Mouse (Mus musculus) frontal cortex, postnatal 36 days (tissue): ENCODE data around the gene Iqschfp.

Source experiments
- DNase-seq, 2 experiments: peaks; one replicate each; pipeline ENCODE4 v3.0.0; 2022; ENCODE audit warnings: low spot score in 2 of 2

Gene Iqschfp

GRCm38 (mm10) chr3:68518586-68518985, 626.6 kb downstream of the Iqschfp start:
- no peak for DNase-seq

GRCm38 (mm10) chr3:68525361-68525878, 633.4 kb downstream of the Iqschfp start:
- no peak for DNase-seq

GRCm38 (mm10) chr3:68526416-68526815, 634.4 kb downstream of the Iqschfp start:
- no peak for DNase-seq

- no peak for DNase-seq
These were observed 635.1 kb downstream of the Iqschfp start for GRCm38 (mm10) chr3:68527182-68527581.

GRCm38 (mm10) chr3:68531908-68532307, 639.9 kb downstream of the Iqschfp start:
- no peak for DNase-seq

GRCm38 (mm10) chr3:68534571-68535051, 642.6 kb downstream of the Iqschfp start:
- no peak for DNase-seq

GRCm38 (mm10) chr3:68535160-68535728, 643.2 kb downstream of the Iqschfp start:
- DNase-seq, result no peak

- no peak for DNase-seq
These were observed 644.0 kb downstream of the Iqschfp start for GRCm38 (mm10) chr3:68536071-68536470.

- no peak for DNase-seq
These were observed 649.7 kb downstream of the Iqschfp start for GRCm38 (mm10) chr3:68541688-68542087.

GRCm38 (mm10) chr3:68542944-68543501, 651.0 kb downstream of the Iqschfp start:
- DNase-seq, result peak; percentile 70 to 78

GRCm38 (mm10) chr3:68544811-68545210, 652.8 kb downstream of the Iqschfp start:
- no peak for DNase-seq

- DNase-seq, result no peak
These were observed 653.9 kb downstream of the Iqschfp start for GRCm38 (mm10) chr3:68545898-68546297.

GRCm38 (mm10) chr3:68555087-68555662, 663.1 kb downstream of the Iqschfp start:
- DNase-seq, result no peak

GRCm38 (mm10) chr3:68556891-68557290, 664.9 kb downstream of the Iqschfp start:
- DNase-seq, result no peak

GRCm38 (mm10) chr3:68558744-68559143, 666.7 kb downstream of the Iqschfp start:
- no peak for DNase-seq

- no peak for DNase-seq
These were observed 668.0 kb downstream of the Iqschfp start for GRCm38 (mm10) chr3:68560057-68560456.

- DNase-seq, result no peak
These were observed 670.8 kb downstream of the Iqschfp start for GRCm38 (mm10) chr3:68562838-68563237.

- DNase-seq, result peak in 1 of 2 experiments; percentile 64
These were observed 671.9 kb downstream of the Iqschfp start for GRCm38 (mm10) chr3:68563922-68564321.

GRCm38 (mm10) chr3:68564978-68565674, 673.1 kb downstream of the Iqschfp start:
- DNase-seq, result no peak

GRCm38 (mm10) chr3:68565675-68566055, 673.6 kb downstream of the Iqschfp start:
- no peak for DNase-seq

GRCm38 (mm10) chr3:68567581-68567980, 675.5 kb downstream of the Iqschfp start:
- DNase-seq, result no peak

- no peak for DNase-seq
These were observed 676.1 kb downstream of the Iqschfp start for GRCm38 (mm10) chr3:68568149-68568548.
